Mouse (Mus musculus): ENCODE results near the gene Nln. TPM values are rescaled to one million over a fixed set of nuclear protein-coding genes. Genes with fewer than 3 reads are reported as not detected.

The Nln gene
- polyA plus RNA-seq (2012; rRNA removed) (5.2 and 5.3 TPM in 2 replicates), polyA plus RNA-seq (2014; fragmentation: Nextera tagmentation; extraction: Ambion mirVana) (10.8 and 13.7 TPM in 2 replicates)

- Histone ChIP-seq H3K27ac (no peak within 1 kb of the TSS), H3K9me3 (ENCODE audit: control insufficient read depth, low read length) (no peaks in the 10 kb centered on the region), H3K4me1 (replicated peaks; ENCODE audit: control insufficient read depth in 2 of 2, insufficient read depth in 2 of 2, low read length in 1 of 2) (peaks cover 4 to 7% of the 10 kb centered on the region in 2 experiments; a peak in 3 of 4 replicates), H3K4me2 (ENCODE audit: low read depth) (peak within 1 kb of the TSS; percentile 88), H3K9ac (replicated peaks) (peak within 1 kb of the TSS; percentile 69), H3K27me3 (ENCODE audit: control insufficient read depth, insufficient read depth, low read length) (peaks cover 14% of the 10 kb centered on the region), H3K36me3 (replicated peaks; ENCODE audit: control insufficient read depth, insufficient read depth, low read depth) (no peaks in the 10 kb centered on the region), H3K4me3 (ENCODE audit: insufficient read depth in 1 of 2, low read depth in 2 of 2, low read length in 2 of 2) (peak within 1 kb of the TSS; percentile 61 to 66)
- WGBS (ENCODE audit: insufficient replicate concordance), result 0% methylated on average over 29 of the region's 44 CpGs
- DNase-seq (ENCODE audit: low read depth in 3 of 3, low spot score in 3 of 3), result peak; percentile 66 to 74 (median 68)
- peak; percentile 98 for ATAC-seq (ENCODE audit: insufficient read depth)
- TF ChIP-seq CTCF (IDR thresholded peaks at IDR 0.05; ENCODE audit: low read depth), result no peak
- no peak for TF ChIP-seq EP300 (IDR thresholded peaks at IDR 0.05; ENCODE audit: low read depth)
Observed at GRCm38 (mm10) chr13:104109288-104109815, at the start of gene Nln, which contains the start of gene Sgtb. Gene Nln (minus strand): TSS chr13:104109614. Gene Sgtb (plus strand): TSS chr13:104109741.

- Histone ChIP-seq H3K4me2 (ENCODE audit: low read depth) (no peak overlapping the region), H3K27me3 (ENCODE audit: control insufficient read depth, insufficient read depth, low read length) (no peaks in the 10 kb centered on the region), H3K4me3 (ENCODE audit: insufficient read depth in 1 of 2, low read depth in 2 of 2, low read length in 2 of 2) (no peak overlapping the region), H3K9me3 (ENCODE audit: control insufficient read depth, low read length) (no peaks in the 10 kb centered on the region), H3K9ac (replicated peaks) (no peak overlapping the region), H3K4me1 (replicated peaks; ENCODE audit: control insufficient read depth in 2 of 2, insufficient read depth in 2 of 2, low read length in 1 of 2) (no peaks in the 10 kb centered on the region), H3K36me3 (replicated peaks; ENCODE audit: control insufficient read depth, insufficient read depth, low read depth) (peaks cover 19% of the 10 kb centered on the region), H3K27ac (no peak overlapping the region)
- ATAC-seq (ENCODE audit: insufficient read depth) (no peak), DNase-seq (ENCODE audit: low read depth in 3 of 3, low spot score in 3 of 3) (no peak)
- WGBS (ENCODE audit: insufficient replicate concordance), result 82% methylated on average over 1 of the region's 1 CpGs
- TF ChIP-seq EP300 (IDR thresholded peaks at IDR 0.05; ENCODE audit: low read depth) (no peak), CTCF (IDR thresholded peaks at IDR 0.05; ENCODE audit: low read depth) (no peak)
Observed at GRCm38 (mm10) chr13:104155686-104156085, 46.3 kb upstream of the Nln start.

- H3K36me3 ChIP-seq (replicated peaks; ENCODE audit: control insufficient read depth, insufficient read depth, low read depth), result peaks cover 17% of the 10 kb centered on the region
- no peaks in the 10 kb centered on the region for H3K4me1 ChIP-seq (replicated peaks; ENCODE audit: control insufficient read depth in 2 of 2, insufficient read depth in 2 of 2, low read length in 1 of 2)
- WGBS (ENCODE audit: insufficient replicate concordance), result 85% methylated on average over 7 of the region's 7 CpGs
- no peak overlapping the region for H3K4me3 ChIP-seq (ENCODE audit: insufficient read depth in 1 of 2, low read depth in 2 of 2, low read length in 2 of 2)
- no peak for ATAC-seq (ENCODE audit: insufficient read depth)
- H3K9me3 ChIP-seq (ENCODE audit: control insufficient read depth, low read length), result no peaks in the 10 kb centered on the region
- no peak overlapping the region for H3K27ac ChIP-seq
- TF ChIP-seq CTCF (IDR thresholded peaks at IDR 0.05; ENCODE audit: low read depth) (no peak), EP300 (IDR thresholded peaks at IDR 0.05; ENCODE audit: low read depth) (no peak)
- no peak for DNase-seq (ENCODE audit: low read depth in 3 of 3, low spot score in 3 of 3)
- H3K9ac ChIP-seq (replicated peaks), result no peak overlapping the region
- no peaks in the 10 kb centered on the region for H3K27me3 ChIP-seq (ENCODE audit: control insufficient read depth, insufficient read depth, low read length)
- H3K4me2 ChIP-seq (ENCODE audit: low read depth), result no peak overlapping the region
Observed at GRCm38 (mm10) chr13:104155106-104155505, 45.7 kb upstream of the Nln start.

GRCm38 (mm10) chr13:104154180-104154579 is 44.8 kb upstream of the Nln start:
- no peaks in the 10 kb centered on the region for H3K9me3 ChIP-seq (ENCODE audit: control insufficient read depth, low read length)
- TF ChIP-seq EP300 (IDR thresholded peaks at IDR 0.05; ENCODE audit: low read depth) (no peak), CTCF (IDR thresholded peaks at IDR 0.05; ENCODE audit: low read depth) (no peak)
- no peaks in the 10 kb centered on the region for H3K27me3 ChIP-seq (ENCODE audit: control insufficient read depth, insufficient read depth, low read length)
- DNase-seq (ENCODE audit: low read depth in 3 of 3, low spot score in 3 of 3), result no peak
- H3K9ac ChIP-seq (replicated peaks), result no peak overlapping the region
- no peak overlapping the region for H3K27ac ChIP-seq
- WGBS (ENCODE audit: insufficient replicate concordance), result 84% methylated on average over 5 of the region's 5 CpGs
- no peak for ATAC-seq (ENCODE audit: insufficient read depth)
- no peaks in the 10 kb centered on the region for H3K4me1 ChIP-seq (replicated peaks; ENCODE audit: control insufficient read depth in 2 of 2, insufficient read depth in 2 of 2, low read length in 1 of 2)
- no peak overlapping the region for H3K4me3 ChIP-seq (ENCODE audit: insufficient read depth in 1 of 2, low read depth in 2 of 2, low read length in 2 of 2)
- no peak overlapping the region for H3K4me2 ChIP-seq (ENCODE audit: low read depth)
- peaks cover 14% of the 10 kb centered on the region for H3K36me3 ChIP-seq (replicated peaks; ENCODE audit: control insufficient read depth, insufficient read depth, low read depth)

- DNase-seq (ENCODE audit: low read depth in 3 of 3, low spot score in 3 of 3), result no peak
Observed at GRCm38 (mm10) chr13:104145646-104146045, 36.2 kb upstream of the Nln start.

More at GRCm38 (mm10) chr13:104145646-104146045, 36.2 kb upstream of the Nln start:
- 87% methylated on average over 3 of the region's 3 CpGs for WGBS (ENCODE audit: insufficient replicate concordance)
- Histone ChIP-seq H3K36me3 (replicated peaks; ENCODE audit: control insufficient read depth, insufficient read depth, low read depth) (peaks cover 23% of the 10 kb centered on the region), H3K4me3 (ENCODE audit: insufficient read depth in 1 of 2, low read depth in 2 of 2, low read length in 2 of 2) (no peak overlapping the region), H3K27ac (no peak overlapping the region), H3K27me3 (ENCODE audit: control insufficient read depth, insufficient read depth, low read length) (no peaks in the 10 kb centered on the region), H3K9me3 (ENCODE audit: control insufficient read depth, low read length) (no peaks in the 10 kb centered on the region), H3K9ac (replicated peaks) (no peak overlapping the region), H3K4me1 (replicated peaks; ENCODE audit: control insufficient read depth in 2 of 2, insufficient read depth in 2 of 2, low read length in 1 of 2) (no peaks in the 10 kb centered on the region), H3K4me2 (ENCODE audit: low read depth) (no peak overlapping the region)
- TF ChIP-seq CTCF (IDR thresholded peaks at IDR 0.05; ENCODE audit: low read depth) (no peak), EP300 (IDR thresholded peaks at IDR 0.05; ENCODE audit: low read depth) (no peak)
- no peak for ATAC-seq (ENCODE audit: insufficient read depth)
